Mouse (Mus musculus) A20 (cell line): ENCODE data around the gene Xylt1.

Experiments used
- DNase-seq: peaks from one replicate; pipeline ENCODE4 v3.0.0-alpha.2; 2011; ENCODE audit warnings: low read depth, low spot score

The Xylt1 gene

GRCm38 (mm10) chr7:117697681-117698080, 316.9 kb downstream of the Xylt1 start:
- no peak for DNase-seq

GRCm38 (mm10) chr7:117698551-117699114, 317.9 kb downstream of the Xylt1 start:
- no peak for DNase-seq

- DNase-seq, result no peak
Observed at GRCm38 (mm10) chr7:117699343-117699985, 318.7 kb downstream of the Xylt1 start.

DNA sequence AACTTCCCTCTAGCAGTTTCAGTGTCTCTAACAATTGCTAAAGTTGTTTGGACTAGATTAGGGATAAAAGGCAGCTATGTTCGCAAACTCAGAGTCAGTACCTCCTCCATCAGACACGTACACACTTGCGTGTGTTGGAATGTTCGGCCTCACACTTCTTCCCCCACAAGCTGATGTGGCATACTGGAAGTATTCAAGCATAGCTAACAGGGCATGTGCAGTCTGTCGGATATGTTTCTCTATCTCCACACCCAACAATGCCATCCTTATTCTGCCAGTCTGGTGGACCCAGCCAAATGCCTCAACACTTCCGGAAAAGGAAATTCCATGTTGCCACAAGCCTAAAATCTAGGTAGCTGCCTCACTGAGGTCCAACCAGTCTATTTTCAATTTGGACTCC, 319.3 kb downstream of the Xylt1 start:
- no peak for DNase-seq

DNA sequence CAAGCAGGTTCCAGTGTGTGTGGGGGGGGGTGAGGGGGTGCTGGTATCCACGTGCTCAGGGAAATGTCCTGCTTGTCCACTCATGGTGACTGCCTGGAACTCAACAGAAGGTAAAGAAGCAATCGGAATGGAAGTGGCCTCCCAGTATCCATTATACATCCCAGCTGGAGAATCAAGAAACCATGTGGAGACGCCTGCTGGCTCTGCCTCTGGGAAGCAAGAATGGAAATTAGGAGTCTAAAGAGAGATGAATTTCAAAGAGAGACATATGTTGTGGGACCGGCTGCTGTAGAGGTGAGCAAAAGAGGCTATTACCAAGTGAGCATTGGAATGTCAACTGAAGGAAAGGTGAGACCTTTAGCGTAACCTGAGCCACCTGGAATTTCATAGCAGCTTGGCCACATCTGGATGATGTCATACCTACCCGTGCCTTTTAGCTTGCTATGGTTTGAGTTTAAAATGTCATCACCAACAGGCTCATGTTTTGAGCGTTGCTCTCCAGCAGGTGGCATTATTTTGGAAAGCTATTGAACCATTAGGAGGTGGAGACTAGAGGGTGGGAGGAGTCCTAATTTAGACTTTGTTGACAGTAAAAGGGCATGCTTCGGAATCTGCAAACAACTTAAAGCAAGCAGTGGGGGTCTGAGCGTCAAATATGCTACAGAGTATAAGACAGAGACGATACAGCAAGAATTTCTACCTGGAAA, 329.3 kb downstream of the Xylt1 start:
- no peak for DNase-seq

GRCm38 (mm10) chr7:117716876-117717408, 336.2 kb downstream of the Xylt1 start:
- DNase-seq, result no peak

DNA sequence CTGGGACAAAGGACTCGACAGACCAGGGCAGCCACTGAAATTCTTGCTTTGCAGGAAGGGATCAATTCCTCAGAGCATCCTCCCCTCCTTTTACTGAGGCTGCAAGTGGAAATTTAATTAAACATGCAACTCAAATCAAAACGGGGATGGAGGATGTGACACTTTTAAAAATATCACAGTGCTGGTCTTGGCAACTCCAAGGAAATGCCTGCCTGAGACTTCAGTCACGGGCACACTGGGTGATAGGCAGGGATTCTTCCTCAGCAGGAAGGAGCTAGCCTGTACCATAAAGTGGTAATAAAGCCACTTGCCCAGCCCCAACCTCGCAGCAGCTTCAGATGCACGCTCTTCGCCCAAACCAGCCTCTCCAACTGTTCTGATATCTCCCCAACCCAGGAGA, 339.6 kb downstream of the Xylt1 start:
- DNase-seq, result no peak
